In the genomic region with DNA sequence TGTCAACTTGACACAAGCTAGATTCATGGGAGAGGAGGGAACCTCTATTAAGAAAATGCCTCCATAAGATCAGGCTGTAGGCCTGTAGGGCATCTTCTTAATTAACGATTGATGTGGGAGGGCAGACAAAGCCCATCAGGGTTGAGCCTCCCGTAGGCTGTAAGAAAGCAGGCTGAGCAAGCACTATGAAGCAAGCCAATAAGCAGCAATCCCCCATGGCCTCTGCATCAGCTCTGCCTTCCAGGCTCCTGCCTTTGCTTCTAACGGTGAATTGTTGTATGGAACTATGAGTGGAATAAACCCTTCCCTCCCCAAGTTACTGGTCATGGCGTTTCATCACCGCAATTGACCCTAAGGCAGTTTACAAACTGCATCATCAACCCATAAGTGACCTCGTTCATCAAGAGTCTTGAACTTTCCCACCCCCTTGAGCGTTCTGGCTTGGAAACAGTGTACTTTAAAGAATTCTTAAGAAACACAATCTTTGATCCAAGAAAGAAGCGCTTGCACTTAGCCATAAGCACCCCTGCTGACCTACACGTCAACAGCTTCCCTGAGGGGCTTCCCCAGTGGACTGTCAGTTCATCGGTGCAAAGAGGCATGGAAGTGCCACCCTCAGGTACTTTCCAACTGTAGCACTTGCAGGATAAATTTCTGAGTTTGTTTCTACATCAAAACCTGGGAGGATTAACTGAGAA, we compare ENCODE assay signal across 8 mouse cellular contexts. TPM values are rescaled to one million over a fixed set of nuclear protein-coding genes. Genes with fewer than 3 reads are reported as not detected.
DNase-seq lines count a peak whose midpoint lies in the region; ATAC-seq and TF ChIP-seq lines count a peak whose summit lies in the region.

No protein-coding gene starts in this region.

- no peak for ATAC-seq in G1E (ENCODE audit: extremely low read depth, insufficient number of reproducible peaks, low FRiP score, poor library complexity, severe bottlenecking)
- no peak for ATAC-seq in lung, embryonic 16.5 days (ENCODE audit: low read depth)
- no peak for ATAC-seq in stomach, embryonic 14.5 days (ENCODE audit: insufficient number of reproducible peaks, insufficient read depth, low FRiP score, low read depth)

- peak overlapping the region; percentile 68 for H3K4me3 ChIP-seq in heart, embryonic 10.5 days
- peak overlapping the region; percentile 79 for H3K4me3 ChIP-seq in G1E (ENCODE audit: low read depth, low read length)
- H3K4me3 ChIP-seq in hindbrain, embryonic 10.5 days = peak overlapping the region; percentile 76
- H3K4me3 ChIP-seq in lung, embryonic 16.5 days (ENCODE audit: low read length) = peak overlapping the region; percentile 74
- H3K4me3 ChIP-seq in stomach, embryonic 14.5 days (ENCODE audit: low read depth, low read length) = peak overlapping the region; percentile 68

- intact Hi-C loops in gastrocnemius, postnatal 36 days (cut with DNase I) = loop anchor here (2.0 kb wide), 1 partner anchor 97 kb away; no protein-coding TSS in a partner anchor

- DNase-seq in heart, embryonic 10.5 days (ENCODE audit: low spot score) = no peak
- DNase-seq in heart, postnatal 4 days = no peak
- no peak for DNase-seq in G1E (ENCODE audit: low spot score)
- peak; percentile 18 for DNase-seq in hindbrain, embryonic 10.5 days (ENCODE audit: low spot score)
- no peak for DNase-seq in right cerebral cortex, adult 2 months (ENCODE audit: low spot score in 2 of 2)
- DNase-seq in gastrocnemius, postnatal 36 days = no peak

- peak overlapping the region; percentile 83 for H3K9ac ChIP-seq in lung, embryonic 16.5 days (ENCODE audit: low read length)
- peak overlapping the region; percentile 43 for H3K9ac ChIP-seq in stomach, embryonic 14.5 days (replicated peaks; ENCODE audit: low read depth, low read length)

- H3K4me1 ChIP-seq in heart, embryonic 10.5 days = peaks cover 24% of the 10 kb centered on the region
- peaks cover 27% of the 10 kb centered on the region for H3K4me1 ChIP-seq in G1E (ENCODE audit: insufficient read depth, low read depth, low read length)
- peaks cover 35% of the 10 kb centered on the region for H3K4me1 ChIP-seq in hindbrain, embryonic 10.5 days (replicated peaks)
- peaks cover 9% of the 10 kb centered on the region for H3K4me1 ChIP-seq in lung, embryonic 16.5 days (replicated peaks; ENCODE audit: control insufficient read depth, insufficient read depth, low read length)
- peaks cover 15% of the 10 kb centered on the region; the same call in 1 of the 2 replicates for H3K4me1 ChIP-seq in stomach, embryonic 14.5 days (ENCODE audit: control insufficient read depth, insufficient read depth, low read length)

- no peak for TF ChIP-seq CTCF in G1E (IDR thresholded peaks at IDR 0.05; ENCODE audit: low read depth, low read length)

- 28% methylated on average over 10 of the region's 10 CpGs for WGBS in heart, embryonic 10.5 days
- WGBS in hindbrain, embryonic 10.5 days = 15% methylated on average over 10 of the region's 10 CpGs
- WGBS in lung, embryonic 16.5 days = 21% methylated on average over 10 of the region's 10 CpGs
- WGBS in stomach, embryonic 14.5 days = 17% methylated on average over 10 of the region's 10 CpGs

- H3K27me3 ChIP-seq in heart, embryonic 10.5 days (ENCODE audit: insufficient read depth, poor library complexity, severe bottlenecking) = no peaks in the 10 kb centered on the region
- no peaks in the 10 kb centered on the region for H3K27me3 ChIP-seq in G1E (ENCODE audit: insufficient read depth, low read length)
- 0 out of 2 replicates have a peak, but pooled peaks cover 3% of the 10 kb centered on the region for H3K27me3 ChIP-seq in hindbrain, embryonic 10.5 days (ENCODE audit: insufficient read depth, poor library complexity, severe bottlenecking)
- no peaks in the 10 kb centered on the region for H3K27me3 ChIP-seq in lung, embryonic 16.5 days (ENCODE audit: control insufficient read depth, insufficient read depth, low read depth, low read length)
- H3K27me3 ChIP-seq in stomach, embryonic 14.5 days (ENCODE audit: control insufficient read depth, insufficient read depth, low read length) = no peaks in the 10 kb centered on the region

- no peaks in the 10 kb centered on the region for H3K36me3 ChIP-seq in heart, embryonic 10.5 days
- H3K36me3 ChIP-seq in G1E (replicated peaks) = peaks cover 3% of the 10 kb centered on the region
- no peaks in the 10 kb centered on the region for H3K36me3 ChIP-seq in hindbrain, embryonic 10.5 days
- no peaks in the 10 kb centered on the region for H3K36me3 ChIP-seq in lung, embryonic 16.5 days (ENCODE audit: control insufficient read depth, insufficient read depth, low read length)
- H3K36me3 ChIP-seq in stomach, embryonic 14.5 days (ENCODE audit: control insufficient read depth, insufficient read depth, low read length) = no peaks in the 10 kb centered on the region

- H3K27ac ChIP-seq in heart, embryonic 10.5 days = peak overlapping the region; percentile 90
- H3K27ac ChIP-seq in hindbrain, embryonic 10.5 days = peak overlapping the region; percentile 97
- peak overlapping the region; percentile 98 for H3K27ac ChIP-seq in lung, embryonic 16.5 days (ENCODE audit: low read length)
- H3K27ac ChIP-seq in stomach, embryonic 14.5 days (ENCODE audit: low read length) = peak overlapping the region; percentile 96

- H3K9me3 ChIP-seq in heart, embryonic 10.5 days = no peaks in the 10 kb centered on the region
- no peaks in the 10 kb centered on the region; the same call in 1 of the 2 replicates for H3K9me3 ChIP-seq in G1E (replicated peaks)
- H3K9me3 ChIP-seq in hindbrain, embryonic 10.5 days = no peaks in the 10 kb centered on the region
- no peaks in the 10 kb centered on the region for H3K9me3 ChIP-seq in lung, embryonic 16.5 days (ENCODE audit: control insufficient read depth, low read length)
- no peaks in the 10 kb centered on the region; the same call in 1 of the 2 replicates for H3K9me3 ChIP-seq in stomach, embryonic 14.5 days (ENCODE audit: control insufficient read depth, low read depth, low read length)

- H3K4me2 ChIP-seq in lung, embryonic 16.5 days (ENCODE audit: low read depth, low read length) = peak overlapping the region; percentile 70
- peak overlapping the region; percentile 50 for H3K4me2 ChIP-seq in stomach, embryonic 14.5 days (replicated peaks; ENCODE audit: low read depth, low read length)

RNA-seq across cellular contexts. Expression of gene Elovl5, which starts 7.4 kb away (rescaled TPM):
- polyA plus RNA-seq in heart, embryonic 10.5 days (2016; fragmentation: Nextera tagmentation; extraction: Ambion mirVana) = 93.6 and 93.9 TPM in 2 replicates
- 10 to 100 TPM; 64.3 to 67.8 TPM for total RNA-seq in heart, postnatal 4 days (2021)
- total RNA-seq in G1E (2014; fragmentation: Nextera tagmentation) (80.4 and 81.5 TPM in 2 replicates), G1E (2017) (94.5 and 99.9 TPM in 2 replicates)
- 6.3 and 11.7 TPM in 2 replicates for polyA plus RNA-seq in G1E (2012)
- 72.7 and 92.1 TPM in 2 replicates for polyA plus RNA-seq in hindbrain, embryonic 10.5 days (2016; fragmentation: Nextera tagmentation; extraction: Ambion mirVana)
- 94.6 and 96.3 TPM in 2 replicates for polyA plus RNA-seq in lung, embryonic 16.5 days (2015; fragmentation: Nextera tagmentation; extraction: Ambion mirVana)
- 85.4 and 89.1 TPM in 2 replicates for polyA plus RNA-seq in stomach, embryonic 14.5 days (2014; fragmentation: Nextera tagmentation; extraction: Ambion mirVana)
- total RNA-seq in gastrocnemius, postnatal 36 days (2021) = 10 to 100 TPM in 1 of 2 experiments, 1 to 10 TPM in 1; 9.6 to 11.4 TPM
